Mouse (Mus musculus) liver, embryonic 13.5 days (tissue): Measurements from ENCODE around the gene Lrrc25. TPM values are rescaled to one million over a fixed set of nuclear protein-coding genes. Genes with fewer than 3 reads are reported as not detected.

ENCODE experiments used
- ATAC-seq: fragments of 200-750 bp; cut with Nextera tagmentation; 2 replicates; pipeline ENCODE4 v1.8.0; 2017; ENCODE audit warnings: low read depth, mild to moderate bottlenecking, moderate number of reproducible peaks, moderate library complexity
- DNase-seq: peaks from one replicate; pipeline ENCODE4 v3.0.0; 2022
- H3K27ac ChIP-seq: fragments of 300-500 bp; sonication (generic); 2 replicates; pipeline ENCODE4 v1.5.1; 2015; ENCODE audit warnings: moderate library complexity, mild to moderate bottlenecking, inconsistent platforms
- H3K27me3 ChIP-seq: fragments of 300-500 bp; sonication (generic); 2 replicates; pipeline ENCODE4 v1.6.1; 2015; ENCODE audit warnings: mild to moderate bottlenecking, inconsistent platforms
- H3K36me3 ChIP-seq: fragments of 300-500 bp; sonication (generic); 2 replicates; pipeline ENCODE4 v1.6.1; 2015; ENCODE audit warnings: mild to moderate bottlenecking, inconsistent platforms
- H3K4me1 ChIP-seq: fragments of 300-500 bp; sonication (generic); replicated peaks from 2 replicates; pipeline ENCODE4 v1.6.1; 2015; ENCODE audit warnings: inconsistent platforms
- H3K4me2 ChIP-seq: fragments of 300-500 bp; sonication (generic); 2 replicates; pipeline ENCODE4 v1.6.1; 2015; ENCODE audit warnings: inconsistent platforms, mild to moderate bottlenecking, moderate library complexity
- H3K4me3 ChIP-seq: fragments of 300-500 bp; sonication (generic); replicated peaks from 2 replicates; pipeline ENCODE4 v1.5.1; 2015; ENCODE audit warnings: mild to moderate bottlenecking, inconsistent platforms
- H3K9ac ChIP-seq: fragments of 300-500 bp; sonication (generic); 2 replicates; pipeline ENCODE4 v1.6.1; 2015; ENCODE audit warnings: mild to moderate bottlenecking, inconsistent platforms
- H3K9me3 ChIP-seq: fragments of 300-500 bp; sonication (generic); replicated peaks from 2 replicates; pipeline ENCODE4 v1.6.1; 2016; ENCODE audit warnings: inconsistent platforms
- WGBS: fragments of 180-500 bp; shearing (Covaris S2); methylation state at CpG from one replicate; pipeline ENCODE4 v1.1.7; 2015; ENCODE audit not compliant: insufficient replicate concordance; 5-methylcytosine and 5-hydroxymethylcytosine counted together
- polyA plus RNA-seq: library from polyadenylated mRNA; unstranded; fragments of >200 nt; fragmentation: Nextera tagmentation; extraction: Ambion mirVana; gene quantifications from 2 replicates; pipeline ENCODE4 v1.2.1, GENCODE M21; 2015

Lrrc25 gene
- polyA plus RNA-seq, 1 experiment from 2014 or later, result 5.4 TPM

DNA sequence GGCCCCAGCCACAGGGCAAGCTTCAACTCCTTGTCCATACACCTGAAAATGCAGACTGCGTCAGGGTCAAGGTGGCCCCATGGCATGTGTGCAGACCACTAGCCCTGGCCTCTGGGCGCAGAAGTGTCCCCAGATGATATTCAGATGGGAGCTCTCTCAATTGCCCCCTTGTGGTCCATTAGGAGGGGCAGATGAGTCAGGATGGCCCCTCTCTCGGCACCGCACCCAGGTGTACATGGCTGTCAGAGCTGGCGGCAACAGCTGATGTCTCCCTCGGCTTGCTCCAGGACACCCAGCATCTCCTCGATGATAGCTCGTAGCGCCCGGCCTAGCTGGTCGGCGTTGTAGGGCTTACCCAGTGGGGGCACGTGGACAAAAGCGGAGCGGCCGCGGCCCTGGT lies 34.4 kb downstream of the Lrrc25 start:
- Histone ChIP-seq H3K4me2 (no peak overlapping the region), H3K27ac (no peak overlapping the region), H3K27me3 (no peaks in the 10 kb centered on the region), H3K36me3 (peaks cover 41% of the 10 kb centered on the region), H3K4me1 (peaks cover 53% of the 10 kb centered on the region), H3K4me3 (no peak overlapping the region), H3K9me3 (no peaks in the 10 kb centered on the region), H3K9ac (no peak overlapping the region)
- ATAC-seq (no peak), DNase-seq (no peak)
- 92% methylated on average over 17 of the region's 17 CpGs for WGBS

DNA sequence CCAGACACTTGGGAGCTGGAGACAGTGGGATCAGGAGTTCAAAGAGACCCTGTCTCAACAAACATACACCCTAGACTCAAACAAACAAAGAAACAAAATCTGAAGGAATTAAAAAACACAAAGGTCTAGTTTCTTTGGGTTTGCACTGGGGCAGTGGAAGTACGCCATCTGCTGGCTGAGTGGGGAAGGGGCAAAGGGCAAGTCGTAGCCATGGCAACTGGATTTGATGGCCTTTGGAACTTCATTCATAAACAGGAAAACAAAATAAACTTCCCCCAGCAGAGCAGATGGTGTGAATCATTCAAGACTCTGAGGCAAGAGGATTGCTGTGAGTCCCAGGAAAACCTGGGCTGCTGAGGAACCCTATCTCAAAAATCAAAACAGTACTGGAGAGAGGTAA lies 37.3 kb downstream of the Lrrc25 start:
- Histone ChIP-seq H3K4me3 (no peak overlapping the region), H3K27me3 (no peaks in the 10 kb centered on the region), H3K27ac (no peak overlapping the region), H3K4me1 (peaks cover 37% of the 10 kb centered on the region), H3K4me2 (no peak overlapping the region), H3K9me3 (no peaks in the 10 kb centered on the region), H3K36me3 (peaks cover 62% of the 10 kb centered on the region), H3K9ac (no peak overlapping the region)
- DNase-seq (no peak), ATAC-seq (no peak)
- WGBS, result 39% methylated on average over 2 of the region's 2 CpGs

DNA sequence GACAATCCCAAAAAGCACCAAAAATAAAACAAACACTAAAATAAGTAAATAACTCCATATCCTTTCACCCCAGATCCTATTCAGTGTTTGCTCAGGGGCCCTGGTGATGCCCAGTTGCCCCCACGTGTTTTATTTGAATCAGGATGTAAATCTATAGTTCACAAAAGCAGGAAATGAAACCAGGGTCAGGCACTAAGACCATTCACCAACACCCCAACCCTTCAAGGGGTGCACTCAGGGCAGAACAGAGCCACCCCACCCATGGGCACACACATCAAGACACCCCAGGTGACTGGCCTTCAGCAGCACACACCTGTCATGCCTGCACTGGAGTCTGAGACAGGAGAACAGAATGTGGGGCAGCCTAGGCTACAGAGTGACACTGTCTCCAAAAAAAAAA lies 38.2 kb downstream of the Lrrc25 start:
- Histone ChIP-seq H3K4me2 (no peak overlapping the region), H3K27ac (no peak overlapping the region), H3K36me3 (peaks cover 59% of the 10 kb centered on the region), H3K9ac (no peak overlapping the region), H3K4me3 (no peak overlapping the region), H3K27me3 (no peaks in the 10 kb centered on the region), H3K9me3 (no peaks in the 10 kb centered on the region), H3K4me1 (peaks cover 37% of the 10 kb centered on the region)
- ATAC-seq (no peak), DNase-seq (no peak)
- WGBS, result 41% methylated on average over 1 of the region's 1 CpGs

DNA sequence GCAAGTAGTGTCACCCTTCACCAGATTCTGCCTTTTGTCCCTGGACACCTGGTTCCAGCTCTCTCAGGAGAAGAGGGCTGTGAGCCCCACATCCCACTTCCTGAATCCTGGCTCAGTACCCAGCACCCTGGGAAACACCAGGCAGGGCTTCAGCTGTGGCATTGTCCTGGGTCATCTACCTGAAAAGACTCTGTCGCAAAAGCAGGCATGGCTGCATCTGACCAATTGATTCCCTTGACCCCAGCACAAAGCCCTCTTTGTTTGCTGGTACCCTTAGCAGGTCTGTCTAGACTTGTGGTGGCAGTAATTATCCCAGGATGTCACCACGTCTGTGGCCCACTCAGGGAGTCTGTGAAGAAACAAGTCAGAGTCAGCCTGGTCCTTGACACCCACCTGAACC lies 39.5 kb downstream of the Lrrc25 start:
- Histone ChIP-seq H3K4me2 (no peak overlapping the region), H3K4me1 (peaks cover 37% of the 10 kb centered on the region), H3K27me3 (no peaks in the 10 kb centered on the region), H3K9me3 (no peaks in the 10 kb centered on the region), H3K27ac (no peak overlapping the region), H3K4me3 (no peak overlapping the region), H3K9ac (no peak overlapping the region), H3K36me3 (peaks cover 52% of the 10 kb centered on the region)
- WGBS, result 62% methylated on average over 2 of the region's 2 CpGs
- ATAC-seq (no peak), DNase-seq (no peak)

DNA sequence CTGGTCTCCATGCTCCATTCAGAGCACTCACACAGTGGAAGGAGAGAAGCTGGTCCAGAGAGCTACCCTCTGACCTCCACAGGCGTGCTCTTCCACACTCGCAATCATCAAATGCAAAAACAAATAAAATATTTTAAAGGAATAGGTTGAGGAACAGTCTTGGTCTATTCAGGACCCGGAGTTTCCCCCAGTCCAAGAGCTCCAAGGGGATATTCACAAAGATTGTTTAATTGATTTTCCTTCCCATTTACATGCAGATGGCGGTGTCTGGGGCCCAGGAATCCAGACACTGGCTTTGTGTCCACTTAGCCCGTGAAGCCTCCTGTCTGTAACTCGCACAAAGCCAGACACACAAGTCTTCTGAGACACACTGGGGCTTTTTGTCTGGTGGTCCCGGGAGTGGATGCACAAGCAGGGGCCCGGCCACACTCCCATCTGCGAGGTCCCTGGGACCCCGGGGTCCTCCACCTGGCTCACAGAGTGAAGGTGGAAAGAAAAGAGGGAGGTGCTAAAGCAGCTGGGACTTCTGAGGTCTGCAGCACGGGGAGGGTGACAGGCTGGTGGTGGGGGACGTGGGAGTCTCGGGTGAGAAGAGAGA lies 40.3 kb downstream of the Lrrc25 start:
- no peak for ATAC-seq
- H3K36me3 ChIP-seq, result peaks cover 46% of the 10 kb centered on the region
- H3K4me3 ChIP-seq, result no peak overlapping the region
- no peak overlapping the region for H3K4me2 ChIP-seq
- WGBS, result 77% methylated on average over 13 of the region's 13 CpGs
- H3K27me3 ChIP-seq, result no peaks in the 10 kb centered on the region
- H3K27ac ChIP-seq, result no peak overlapping the region; the same call in 1 of the 2 replicates
- H3K4me1 ChIP-seq, result peaks cover 45% of the 10 kb centered on the region
- no peak overlapping the region for H3K9ac ChIP-seq
- no peaks in the 10 kb centered on the region for H3K9me3 ChIP-seq
- no peak for DNase-seq

DNA sequence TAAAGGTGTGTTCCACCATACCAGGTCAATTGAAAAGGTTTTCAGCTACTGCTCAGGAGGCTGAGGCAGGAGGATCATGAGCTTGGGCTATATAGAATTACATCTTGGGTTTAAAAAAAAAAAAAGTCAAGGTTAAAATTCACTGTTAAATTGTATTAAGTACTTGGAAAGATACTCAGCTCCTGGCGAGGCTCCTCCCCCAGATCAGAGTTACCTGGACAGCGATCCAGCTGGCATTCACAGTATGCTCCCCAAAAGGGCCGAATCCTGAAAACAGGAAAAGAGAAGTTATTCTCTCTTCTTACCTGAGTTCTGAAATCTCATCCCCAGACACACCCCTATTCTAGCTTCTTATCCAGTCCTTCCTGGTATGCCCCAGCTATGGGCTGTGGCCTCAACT lies 41.3 kb downstream of the Lrrc25 start:
- Histone ChIP-seq H3K4me2 (no peak overlapping the region), H3K4me1 (peaks cover 50% of the 10 kb centered on the region), H3K4me3 (no peak overlapping the region), H3K27me3 (no peaks in the 10 kb centered on the region), H3K27ac (no peak overlapping the region), H3K9me3 (no peaks in the 10 kb centered on the region), H3K36me3 (peaks cover 39% of the 10 kb centered on the region), H3K9ac (0 out of 2 replicates have a peak overlapping the region, but pooled peaks have one; percentile 13)
- DNase-seq (no peak), ATAC-seq (no peak)
- 84% methylated on average over 3 of the region's 3 CpGs for WGBS

DNA sequence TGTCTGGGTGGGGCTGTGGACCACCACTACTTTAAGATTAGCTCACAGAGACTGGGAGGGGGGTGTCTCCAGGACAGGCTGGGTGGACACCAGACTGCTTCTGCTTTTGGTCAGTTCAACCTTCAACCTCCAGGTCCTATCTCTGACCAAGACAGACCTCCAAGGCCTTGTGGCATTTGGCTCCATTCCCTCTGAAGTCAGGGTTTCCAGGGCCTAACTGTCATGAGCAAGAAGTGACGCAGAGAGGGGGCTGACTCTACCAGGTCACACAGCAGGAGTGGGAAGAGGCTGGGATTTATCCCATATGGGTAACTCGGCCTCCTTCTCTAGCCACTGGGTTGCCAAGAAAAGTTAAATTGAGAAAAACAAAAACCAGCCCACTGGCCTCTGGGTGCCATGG lies 41.8 kb downstream of the Lrrc25 start:
- 90% methylated on average over 2 of the region's 2 CpGs for WGBS
- Histone ChIP-seq H3K36me3 (peaks cover 35% of the 10 kb centered on the region), H3K27me3 (no peaks in the 10 kb centered on the region), H3K27ac (no peak overlapping the region), H3K9me3 (no peaks in the 10 kb centered on the region), H3K4me3 (no peak overlapping the region), H3K4me2 (peak overlapping the region; percentile 89), H3K4me1 (peaks cover 50% of the 10 kb centered on the region), H3K9ac (peak overlapping the region; percentile 13; the same call in 1 of the 2 replicates)
- DNase-seq (no peak), ATAC-seq (no peak)

DNA sequence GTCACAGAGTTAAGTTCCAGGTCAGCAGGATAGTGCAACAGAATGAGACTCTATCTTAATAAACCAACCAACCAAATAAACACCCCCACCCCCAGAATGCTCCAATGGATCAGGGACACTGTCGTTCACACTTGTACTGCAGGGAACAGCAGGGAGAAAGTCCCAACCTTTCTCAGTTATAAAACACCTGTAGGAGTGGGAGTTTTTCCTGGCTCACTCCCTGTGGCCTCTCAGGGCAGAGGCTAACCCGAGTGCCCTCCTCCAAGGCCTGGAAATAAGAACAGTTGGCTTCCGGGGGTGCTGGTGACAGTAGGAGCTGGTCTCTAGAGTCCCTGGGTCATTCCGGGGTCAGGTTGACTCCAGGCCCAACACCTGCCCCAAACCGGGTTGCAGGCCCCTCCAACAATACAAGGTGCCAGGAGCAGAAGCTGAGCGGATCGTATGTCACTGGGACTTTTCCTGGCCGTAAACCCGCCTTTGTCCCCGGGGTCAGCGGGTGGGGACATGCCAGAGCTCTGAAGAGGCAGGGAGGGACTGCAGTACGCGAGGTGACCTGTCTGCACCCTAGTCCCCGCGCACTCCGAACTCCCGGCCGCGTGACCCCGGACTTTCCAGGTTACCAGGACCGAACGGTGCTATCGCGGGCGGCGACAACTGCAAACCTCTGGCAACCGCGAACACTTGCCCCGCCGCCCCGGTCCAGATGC lies 43.1 kb downstream of the Lrrc25 start:
- 2% methylated on average over 31 of the region's 31 CpGs for WGBS
- ATAC-seq (peak; percentile 60), DNase-seq (no peak)
- no peaks in the 10 kb centered on the region for H3K9me3 ChIP-seq
- H3K36me3 ChIP-seq, result peaks cover 33% of the 10 kb centered on the region
- H3K27me3 ChIP-seq, result no peaks in the 10 kb centered on the region
- H3K4me1 ChIP-seq, result peaks cover 46% of the 10 kb centered on the region
- peak overlapping the region; percentile 89 for H3K4me2 ChIP-seq
- peak overlapping the region; percentile 86 for H3K27ac ChIP-seq
- peak overlapping the region; percentile 80 for H3K4me3 ChIP-seq
- peak overlapping the region; percentile 87 for H3K9ac ChIP-seq

DNA sequence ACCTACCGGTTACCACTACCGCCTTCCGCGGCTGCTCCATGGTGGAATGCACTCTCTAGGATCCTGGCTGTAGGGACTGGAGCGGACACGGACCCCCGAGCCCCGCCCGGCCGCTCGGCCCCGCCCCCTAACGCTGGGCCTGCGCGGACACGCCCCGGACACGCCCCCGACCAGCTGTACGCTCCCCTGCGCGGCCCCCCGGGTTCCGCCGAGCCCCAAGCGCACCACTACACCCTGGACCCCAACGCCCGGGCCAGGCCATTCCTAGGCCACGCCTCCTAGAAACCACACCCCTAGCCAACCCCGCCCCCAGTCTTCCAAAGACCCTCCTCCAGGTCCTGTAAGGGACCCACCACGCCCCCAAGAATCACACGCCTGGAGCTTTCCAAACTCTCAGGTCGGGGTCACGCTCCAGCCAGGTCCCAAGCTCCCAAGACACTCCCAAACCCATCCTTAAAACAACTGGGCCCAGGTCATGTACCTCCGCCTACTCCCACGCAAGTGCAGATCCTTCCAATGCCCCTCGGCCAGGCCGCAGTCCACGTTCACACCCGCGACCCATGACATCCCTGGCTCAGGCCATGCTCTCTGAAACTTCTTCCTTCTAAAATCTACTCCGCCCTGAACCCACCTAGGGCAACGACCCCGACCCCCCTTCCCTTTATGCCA lies 43.8 kb downstream of the Lrrc25 start:
- peaks cover 28% of the 10 kb centered on the region for H3K36me3 ChIP-seq
- DNase-seq, result peak; percentile 92
- 2% methylated on average over 44 of the region's 44 CpGs for WGBS
- H3K9me3 ChIP-seq, result no peaks in the 10 kb centered on the region
- H3K4me2 ChIP-seq, result peak overlapping the region; percentile 89
- peak overlapping the region; percentile 86 for H3K27ac ChIP-seq
- peak overlapping the region; percentile 80 for H3K4me3 ChIP-seq
- ATAC-seq, result peak; percentile 92
- no peaks in the 10 kb centered on the region for H3K27me3 ChIP-seq
- peaks cover 44% of the 10 kb centered on the region for H3K4me1 ChIP-seq
- peak overlapping the region; percentile 87 for H3K9ac ChIP-seq

DNA sequence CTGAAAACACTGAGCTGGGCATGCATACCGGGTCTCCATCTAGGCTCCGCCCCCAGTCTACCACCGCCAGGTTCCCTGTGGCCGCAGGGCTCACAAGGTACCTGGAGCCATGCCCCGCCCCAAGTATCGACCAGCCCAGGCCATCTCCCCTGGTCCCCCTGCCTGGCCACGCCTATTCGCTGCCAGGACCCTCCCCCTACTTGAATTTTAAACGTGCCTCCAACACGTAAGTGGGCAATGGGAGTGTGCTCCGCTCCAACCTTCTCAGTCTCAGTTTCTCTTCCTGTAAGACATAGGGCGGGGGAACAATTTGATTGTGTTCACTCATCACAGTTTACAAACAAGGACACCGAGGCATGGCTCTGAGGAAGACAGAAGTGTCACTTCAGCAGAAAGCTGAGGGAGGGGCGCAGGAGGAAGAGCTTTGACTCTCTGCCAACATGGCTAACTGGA lies 44.3 kb downstream of the Lrrc25 start, which contains the start of gene Pgpep1:
Pgpep1 (minus strand) TSS at position 116 of the 453 bp plus-strand sequence.
- Histone ChIP-seq H3K4me1 (peaks cover 44% of the 10 kb centered on the region), H3K9ac (peak within 1 kb of the TSS; percentile 87), H3K9me3 (no peaks in the 10 kb centered on the region), H3K27ac (peak within 1 kb of the TSS; percentile 86), H3K27me3 (no peaks in the 10 kb centered on the region), H3K36me3 (peaks cover 22% of the 10 kb centered on the region), H3K4me2 (peak within 1 kb of the TSS; percentile 89), H3K4me3 (peak within 1 kb of the TSS; percentile 80)
- ATAC-seq (peak; percentile 35), DNase-seq (peak; percentile 59)
- WGBS, result 6% methylated on average over 14 of the region's 14 CpGs

DNA sequence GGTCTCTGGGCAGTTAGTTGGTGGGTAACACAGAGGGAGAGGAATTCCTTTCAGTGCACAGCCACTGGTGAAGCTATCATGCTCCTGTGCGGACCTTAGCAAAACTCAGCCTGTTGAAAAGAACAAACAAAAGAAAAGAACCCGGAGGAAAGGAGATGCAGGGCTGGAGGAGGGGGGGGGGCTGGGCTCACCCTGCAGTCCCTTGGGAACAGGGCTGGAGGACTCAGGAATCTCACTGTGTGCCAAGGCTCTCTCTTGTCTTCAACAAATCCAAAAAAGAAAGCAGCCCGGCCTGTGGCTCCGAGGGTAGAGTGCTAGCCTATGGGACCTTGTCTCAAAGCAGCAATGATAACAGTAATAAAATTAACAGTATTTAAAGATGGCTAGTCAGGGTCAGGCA lies 47.7 kb downstream of the Lrrc25 start:
- Histone ChIP-seq H3K4me1 (peaks cover 43% of the 10 kb centered on the region), H3K27me3 (no peaks in the 10 kb centered on the region), H3K36me3 (no peaks in the 10 kb centered on the region), H3K4me3 (no peak overlapping the region), H3K27ac (no peak overlapping the region), H3K9me3 (no peaks in the 10 kb centered on the region), H3K4me2 (no peak overlapping the region), H3K9ac (no peak overlapping the region)
- WGBS, result 70% methylated on average over 4 of the region's 4 CpGs
- DNase-seq, result no peak
- no peak for ATAC-seq
